In the genomic region with DNA sequence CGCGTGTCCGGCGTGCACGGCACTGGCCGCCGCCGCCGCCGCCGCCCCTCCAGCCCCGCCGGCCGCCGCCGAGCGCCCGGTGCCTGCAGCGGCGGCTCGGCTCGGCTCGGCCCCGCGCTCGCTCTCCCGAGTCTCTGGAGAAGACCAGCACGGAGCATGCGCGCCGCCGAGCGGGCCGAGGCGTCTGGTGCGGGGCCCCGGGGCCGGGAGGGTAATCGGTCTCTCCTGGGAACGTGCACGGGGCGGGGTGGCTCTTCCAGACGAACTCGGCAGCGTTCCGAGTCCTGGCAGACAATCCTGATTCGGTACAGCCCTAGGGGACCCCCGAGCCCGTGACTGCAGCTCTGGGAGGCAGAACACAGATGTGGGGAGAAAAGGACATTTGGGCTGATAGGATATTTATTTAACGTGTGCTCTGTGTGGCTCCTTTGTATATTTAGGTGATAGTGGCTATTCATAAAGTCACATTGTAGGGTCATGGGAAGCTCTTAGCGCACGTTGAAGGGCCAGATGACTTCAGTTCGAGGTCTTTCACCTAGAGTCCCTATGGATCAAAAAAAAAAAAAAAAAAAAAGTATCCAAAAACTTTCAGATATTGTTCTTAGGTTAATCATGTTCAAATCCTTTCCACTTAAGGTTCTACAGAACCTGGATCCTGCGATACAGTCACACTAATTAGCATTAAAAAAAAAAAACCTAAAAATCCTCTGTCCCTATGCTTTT, we compare ENCODE assay signal across 8 mouse cellular contexts. TPM values are rescaled to one million over a fixed set of nuclear protein-coding genes. Genes with fewer than 3 reads are reported as not detected.
DNase-seq lines count a peak whose midpoint lies in the region; ATAC-seq lines count a peak whose summit lies in the region.

No protein-coding gene starts in this region.

- peak; percentile 85 for DNase-seq in 3134 (ENCODE audit: extremely low read depth, insufficient read length, low spot score)
- DNase-seq in adrenal gland, postnatal 14 days = peak; percentile 95
- peak; percentile 91 for DNase-seq in embryonic facial prominence, embryonic 10.5 days (ENCODE audit: low spot score)
- DNase-seq in kidney, adult 11 months = peak; percentile 84
- peak; percentile 94 for DNase-seq in midbrain, embryonic 14.5 days
- peak; percentile 63 to 75 for DNase-seq in spleen, adult 18-20 months

- H3K4me3 ChIP-seq in embryonic facial prominence, embryonic 10.5 days = peak overlapping the region; percentile 93
- peak overlapping the region; percentile 91 for H3K4me3 ChIP-seq in limb, embryonic 12.5 days (replicated peaks)
- peak overlapping the region; percentile 84 for H3K4me3 ChIP-seq in midbrain, embryonic 14.5 days (replicated peaks; ENCODE audit: low read depth, low read length)

- H3K4me1 ChIP-seq in embryonic facial prominence, embryonic 10.5 days = peaks cover 14% of the 10 kb centered on the region
- H3K4me1 ChIP-seq in limb, embryonic 12.5 days (replicated peaks) = peaks cover 11% of the 10 kb centered on the region
- H3K4me1 ChIP-seq in midbrain, embryonic 14.5 days (ENCODE audit: control insufficient read depth, insufficient read depth, low read length) = peaks cover 9% of the 10 kb centered on the region

- WGBS in embryonic facial prominence, embryonic 10.5 days = 1% methylated on average over 54 of the region's 54 CpGs
- under 1% methylated on average over 46 of the region's 54 CpGs for WGBS in limb, embryonic 12.5 days
- WGBS in midbrain, embryonic 14.5 days = under 1% methylated on average over 51 of the region's 54 CpGs

- H3K4me2 ChIP-seq in limb, embryonic 12.5 days = peak overlapping the region; percentile 88
- peak overlapping the region; percentile 72 for H3K4me2 ChIP-seq in midbrain, embryonic 14.5 days (ENCODE audit: low read length)

- peak; percentile 29 for ATAC-seq in granulocyte monocyte progenitor cell, adult 5-6 weeks (replicated peaks; ENCODE audit: poor library complexity, severe bottlenecking)
- ATAC-seq in limb, embryonic 12.5 days (ENCODE audit: insufficient number of reproducible peaks, insufficient read depth, low FRiP score, low TSS enrichment, low read depth) = peak; percentile 82
- peak; percentile 92 for ATAC-seq in midbrain, embryonic 14.5 days (ENCODE audit: low FRiP score, low TSS enrichment)

- no peaks in the 10 kb centered on the region for H3K36me3 ChIP-seq in embryonic facial prominence, embryonic 10.5 days (replicated peaks)
- H3K36me3 ChIP-seq in limb, embryonic 12.5 days = no peaks in the 10 kb centered on the region
- H3K36me3 ChIP-seq in midbrain, embryonic 14.5 days (ENCODE audit: control insufficient read depth, insufficient read depth, low read length) = no peaks in the 10 kb centered on the region

- H3K27me3 ChIP-seq in embryonic facial prominence, embryonic 10.5 days (replicated peaks; ENCODE audit: low read depth, poor library complexity, severe bottlenecking) = peaks cover 9% of the 10 kb centered on the region
- H3K27me3 ChIP-seq in limb, embryonic 12.5 days = no peaks in the 10 kb centered on the region
- H3K27me3 ChIP-seq in midbrain, embryonic 14.5 days (ENCODE audit: control insufficient read depth, insufficient read depth, low read length) = no peaks in the 10 kb centered on the region

- peak overlapping the region; percentile 96 for H3K9ac ChIP-seq in limb, embryonic 12.5 days (replicated peaks)
- peak overlapping the region; percentile 96 for H3K9ac ChIP-seq in midbrain, embryonic 14.5 days (replicated peaks; ENCODE audit: low read length)

- H3K9me3 ChIP-seq in embryonic facial prominence, embryonic 10.5 days = no peaks in the 10 kb centered on the region
- no peaks in the 10 kb centered on the region for H3K9me3 ChIP-seq in limb, embryonic 12.5 days
- H3K9me3 ChIP-seq in midbrain, embryonic 14.5 days (ENCODE audit: control insufficient read depth, low read length) = no peaks in the 10 kb centered on the region

- H3K27ac ChIP-seq in embryonic facial prominence, embryonic 10.5 days (replicated peaks) = peak overlapping the region; percentile 96
- peak overlapping the region; percentile 96 for H3K27ac ChIP-seq in limb, embryonic 12.5 days
- H3K27ac ChIP-seq in midbrain, embryonic 14.5 days (replicated peaks; ENCODE audit: low read depth, low read length) = peak overlapping the region; percentile 98

RNA-seq across cellular contexts. Expression of a gene that starts 0.6 kb away (rescaled TPM):
- total RNA-seq in adrenal gland, postnatal 14 days (2021) = 35.8 and 36.9 TPM in 2 replicates
- polyA plus RNA-seq in embryonic facial prominence, embryonic 10.5 days (2016; fragmentation: Nextera tagmentation; extraction: Ambion mirVana) = 8.6 and 9.7 TPM in 2 replicates
- 44.9 and 46.9 TPM in 2 replicates for total RNA-seq in granulocyte monocyte progenitor cell, adult 5-6 weeks (2014; fragmentation: Nextera tagmentation)
- 26.1 and 32.1 TPM in 2 replicates for total RNA-seq in granulocyte monocyte progenitor cell, adult 5-6 weeks (2017)
- 9.4 and 9.9 TPM in 2 replicates for polyA plus RNA-seq in limb, embryonic 12.5 days (2016; fragmentation: Nextera tagmentation; extraction: Ambion mirVana)
- 14.2 and 15.0 TPM in 2 replicates for polyA plus RNA-seq in midbrain, embryonic 14.5 days (2014; fragmentation: Nextera tagmentation; extraction: Ambion mirVana)

RNA-seq across cellular contexts. Expression of a gene that starts 42.4 kb away (rescaled TPM):
- total RNA-seq in adrenal gland, postnatal 14 days (2021) = 21.6 and 28.3 TPM in 2 replicates
- 20.5 and 20.9 TPM in 2 replicates for polyA plus RNA-seq in embryonic facial prominence, embryonic 10.5 days (2016; fragmentation: Nextera tagmentation; extraction: Ambion mirVana)
- 21.0 and 39.0 TPM in 2 replicates for total RNA-seq in granulocyte monocyte progenitor cell, adult 5-6 weeks (2014; fragmentation: Nextera tagmentation)
- 26.4 and 34.6 TPM in 2 replicates for total RNA-seq in granulocyte monocyte progenitor cell, adult 5-6 weeks (2017)
- 19.6 and 22.3 TPM in 2 replicates for polyA plus RNA-seq in limb, embryonic 12.5 days (2016; fragmentation: Nextera tagmentation; extraction: Ambion mirVana)
- 9.8 and 10.8 TPM in 2 replicates for polyA plus RNA-seq in midbrain, embryonic 14.5 days (2014; fragmentation: Nextera tagmentation; extraction: Ambion mirVana)

RNA-seq across cellular contexts. Expression of a gene that starts 42.5 kb away (rescaled TPM):
- 13.9 and 20.8 TPM in 2 replicates for total RNA-seq in adrenal gland, postnatal 14 days (2021)
- 23.8 and 24.4 TPM in 2 replicates for polyA plus RNA-seq in embryonic facial prominence, embryonic 10.5 days (2016; fragmentation: Nextera tagmentation; extraction: Ambion mirVana)
- 18.9 and 30.4 TPM in 2 replicates for total RNA-seq in granulocyte monocyte progenitor cell, adult 5-6 weeks (2014; fragmentation: Nextera tagmentation)
- 11.2 and 13.6 TPM in 2 replicates for total RNA-seq in granulocyte monocyte progenitor cell, adult 5-6 weeks (2017)
- 28.1 and 33.4 TPM in 2 replicates for polyA plus RNA-seq in limb, embryonic 12.5 days (2016; fragmentation: Nextera tagmentation; extraction: Ambion mirVana)
- 31.8 and 37.8 TPM in 2 replicates for polyA plus RNA-seq in midbrain, embryonic 14.5 days (2014; fragmentation: Nextera tagmentation; extraction: Ambion mirVana)

Comparison
In these comparisons a context has a peak if more than half of its experiments do, and no peak if none do; other contexts are left out.
1. Peak in every context shown above with its lines: DNase-seq, ATAC-seq, H3K4me3 ChIP-seq and H3K27ac ChIP-seq.
2. ATAC-seq: peak in every context shown above with its lines; median percentile 92 in midbrain, embryonic 14.5 days; 82 in limb, embryonic 12.5 days; 29 in granulocyte monocyte progenitor cell, adult 5-6 weeks.